Mouse (Mus musculus) layer of hippocampus, postnatal 14 days (tissue): ENCODE data around the gene Hspb7. TPM values are rescaled to one million over a fixed set of nuclear protein-coding genes. Genes with fewer than 3 reads are reported as not detected.
A peak's percentile ranks its signal among the peaks of the same experiment; 100 is the strongest.

Experiments used
- DNase-seq, 2 experiments: peaks; one replicate each; pipeline ENCODE4 v3.0.0; 2021 to 2022; ENCODE audit warnings: low spot score in 2 of 2, mixed read lengths in 1 of 2
- total RNA-seq, 2 experiments: library from RNA; stranded (reverse); gene quantifications; 2 replicates each; pipeline ENCODE4 v1.2.3; 2021

Hspb7 gene
- total RNA-seq, 2 experiments from 2014 or later, result 0.23 TPM; not detected in 1

GRCm38 (mm10) chr4:141419398-141420191 is 984 bp upstream of the Hspb7 start:
- no peak for DNase-seq

- DNase-seq, result no peak
Measured at GRCm38 (mm10) chr4:141420886-141421285, 307 bp downstream of the Hspb7 start.

- DNase-seq, result no peak
Measured at GRCm38 (mm10) chr4:141421423-141421822, 844 bp downstream of the Hspb7 start.

- no peak for DNase-seq
Measured at GRCm38 (mm10) chr4:141422841-141423240, 2.3 kb downstream of the Hspb7 start.

DNA sequence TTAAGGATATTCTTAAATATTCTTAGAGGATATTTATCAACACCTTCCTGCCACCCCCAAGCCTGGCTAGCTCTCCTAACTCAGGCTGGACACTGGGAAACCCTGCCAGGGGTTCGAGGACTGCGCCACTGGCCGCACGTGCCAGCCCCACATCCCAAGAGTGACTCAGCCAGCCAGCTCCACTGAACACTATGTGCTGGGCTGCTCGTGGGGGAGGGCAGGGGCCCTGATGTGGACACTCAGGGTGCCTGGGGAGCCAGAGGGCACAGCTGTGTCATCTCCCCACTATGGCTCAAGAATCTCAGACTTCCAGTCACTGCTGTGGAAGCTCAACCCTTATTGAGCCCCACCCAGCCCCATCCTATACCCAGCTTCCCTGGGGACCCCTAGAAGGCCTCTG is 2.7 kb downstream of the Hspb7 start:
- DNase-seq, result no peak

DNA sequence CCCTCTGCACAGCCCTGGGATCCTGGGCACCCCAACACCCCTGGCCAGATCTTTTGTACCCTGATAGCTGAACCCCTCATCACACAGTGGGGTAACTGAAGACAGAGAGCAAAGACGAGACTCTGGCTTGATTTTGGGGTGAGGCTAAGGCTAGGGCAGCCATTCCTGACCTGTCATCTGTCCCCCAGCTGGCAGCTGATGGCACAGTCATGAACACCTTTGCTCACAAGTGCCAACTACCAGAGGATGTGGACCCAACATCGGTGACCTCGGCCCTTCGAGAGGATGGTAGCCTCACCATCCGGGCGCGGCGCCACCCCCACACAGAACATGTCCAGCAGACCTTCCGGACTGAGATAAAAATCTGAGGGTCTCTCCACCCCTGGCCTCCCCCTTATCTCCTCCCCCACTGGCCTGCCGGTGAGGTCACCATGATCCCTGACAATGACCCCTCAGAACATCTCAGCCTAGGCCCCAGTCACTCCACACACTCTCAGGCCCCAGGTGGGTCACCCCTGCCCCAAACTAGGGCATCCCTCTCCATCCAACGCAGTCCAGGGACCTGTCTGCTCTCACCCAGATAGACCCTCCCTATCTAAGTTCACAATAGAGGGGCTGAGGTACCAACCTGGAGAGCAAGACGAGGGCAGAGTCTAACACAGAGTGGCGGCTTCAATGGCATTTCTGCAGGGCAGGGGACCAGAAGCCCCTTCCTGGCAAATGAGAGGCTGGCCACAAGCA is 3.3 kb downstream of the Hspb7 start:
- no peak for DNase-seq

- peak; percentile 53 to 71 for DNase-seq
Measured at GRCm38 (mm10) chr4:141425484-141426479, 5.2 kb downstream of the Hspb7 start.

DNA sequence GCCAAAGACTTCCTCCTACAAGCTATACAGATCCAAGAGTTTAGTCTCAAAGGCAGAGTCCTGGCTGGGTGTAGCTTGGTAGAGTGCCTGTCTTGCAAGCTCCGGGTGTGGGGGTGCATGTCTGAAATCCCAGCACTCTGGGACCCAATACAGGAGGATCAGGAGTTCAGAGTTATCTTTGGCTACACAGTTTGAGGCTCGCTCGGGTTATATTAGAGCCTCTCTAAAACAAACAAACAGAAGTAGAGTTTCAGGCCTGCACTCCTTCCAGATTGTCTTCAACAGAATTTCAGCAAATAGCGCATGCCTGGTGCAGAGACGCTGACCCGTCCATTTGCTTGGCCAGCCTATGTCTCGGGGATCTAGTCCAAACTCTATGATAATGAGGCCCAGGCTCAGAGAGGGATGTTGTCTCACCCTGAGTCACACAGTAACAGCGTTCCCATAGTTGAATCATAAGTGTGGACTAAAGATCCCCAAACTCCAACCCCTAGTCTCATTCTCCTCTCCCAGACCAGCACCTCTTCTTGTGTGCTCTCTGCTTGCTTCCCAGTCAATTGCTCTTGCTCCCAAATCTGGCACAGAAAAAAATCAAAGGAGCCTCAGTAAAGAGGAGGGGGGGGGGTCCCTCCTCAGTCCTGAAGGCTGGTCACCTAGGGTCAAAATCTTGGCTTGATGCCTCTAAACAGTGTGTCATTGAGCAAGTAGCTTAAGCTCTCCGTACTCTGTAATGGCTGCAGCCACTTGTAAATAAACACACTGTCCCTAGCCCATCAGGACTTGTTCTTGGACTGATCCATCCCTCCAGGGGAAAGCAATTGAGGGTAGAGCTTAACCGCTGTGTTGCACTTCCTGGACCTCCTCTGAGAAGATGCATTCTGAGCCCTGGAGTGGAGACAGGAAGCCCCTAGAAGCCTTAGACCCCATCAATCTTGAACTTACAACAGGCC is 6.5 kb downstream of the Hspb7 start:
- DNase-seq, result peak in 1 of 2 experiments; percentile 24

GRCm38 (mm10) chr4:141427921-141428320 is 7.3 kb downstream of the Hspb7 start:
- DNase-seq, result no peak

- DNase-seq, result no peak
Measured at GRCm38 (mm10) chr4:141429381-141429780, 8.8 kb downstream of the Hspb7 start.

- no peak for DNase-seq
Measured at GRCm38 (mm10) chr4:141429847-141430246, 9.3 kb downstream of the Hspb7 start.

DNA sequence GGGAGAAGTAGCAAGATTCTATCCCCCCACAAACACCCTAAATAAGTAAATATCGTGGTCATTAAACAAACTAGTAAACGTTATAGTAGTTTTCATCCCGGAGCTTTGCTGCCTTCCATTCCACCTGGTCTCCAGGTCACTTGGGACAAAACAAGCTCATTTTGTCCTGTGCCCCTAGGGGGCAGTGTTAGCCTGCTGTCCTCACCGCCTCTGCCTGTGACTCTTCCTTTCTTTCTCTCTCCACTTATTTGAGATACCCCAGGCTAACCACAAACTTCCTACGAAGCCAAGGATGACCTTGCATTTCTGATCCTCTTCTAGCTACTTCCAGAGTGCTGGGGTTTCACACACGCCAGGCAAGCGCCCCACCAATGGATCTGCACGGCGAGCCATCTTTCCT is 10.4 kb downstream of the Hspb7 start:
- DNase-seq, result peak in 1 of 2 experiments; percentile 55

GRCm38 (mm10) chr4:141432666-141433065 is 12.1 kb downstream of the Hspb7 start:
- DNase-seq, result no peak

DNA sequence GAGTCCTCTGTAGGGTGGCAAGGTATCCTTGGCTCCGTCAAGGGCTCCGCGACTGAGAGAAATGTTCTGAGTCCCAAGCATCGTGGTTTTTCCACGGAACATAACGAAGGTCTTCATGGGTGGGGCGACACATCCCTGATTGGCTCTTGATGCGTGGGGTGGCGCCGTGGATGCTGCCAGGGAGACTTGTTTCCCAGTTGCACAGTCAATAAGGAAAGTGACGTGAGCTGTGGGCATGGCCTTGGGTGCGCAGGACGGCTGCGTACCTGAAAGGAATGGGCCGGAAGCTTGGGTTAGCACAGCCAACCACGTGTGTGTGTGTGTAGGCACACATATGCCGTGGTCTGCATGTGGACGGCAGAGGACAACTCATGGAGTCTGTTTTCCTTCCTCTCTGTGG is 12.6 kb downstream of the Hspb7 start:
- DNase-seq, result no peak

- no peak for DNase-seq
Measured at GRCm38 (mm10) chr4:141435974-141436373, 15.4 kb downstream of the Hspb7 start, which contains the start of gene Srarp. Gene Srarp (minus strand): TSS chr4:141436105.

GRCm38 (mm10) chr4:141439083-141439803 is 18.7 kb downstream of the Hspb7 start:
- no peak for DNase-seq

DNA sequence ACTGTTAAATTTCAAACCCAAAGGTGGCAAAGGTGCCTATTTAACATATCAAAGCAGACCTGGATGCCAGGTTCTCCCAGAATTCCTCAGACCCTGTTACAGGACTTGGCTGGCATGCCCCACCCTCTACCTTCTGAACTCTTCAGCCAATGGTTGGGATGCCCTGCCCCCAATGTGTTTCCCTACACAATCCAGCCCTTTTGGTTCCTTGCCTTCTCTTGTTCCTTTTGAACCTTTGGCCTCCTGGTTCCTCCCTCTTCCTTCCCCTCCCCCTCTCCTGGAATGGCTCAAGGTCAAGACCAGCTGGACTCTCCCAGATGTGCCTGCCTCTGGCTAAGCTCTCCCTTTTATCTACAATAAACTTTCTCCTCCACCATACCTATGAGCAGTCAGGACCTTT is 20.3 kb downstream of the Hspb7 start:
- DNase-seq, result no peak

DNA sequence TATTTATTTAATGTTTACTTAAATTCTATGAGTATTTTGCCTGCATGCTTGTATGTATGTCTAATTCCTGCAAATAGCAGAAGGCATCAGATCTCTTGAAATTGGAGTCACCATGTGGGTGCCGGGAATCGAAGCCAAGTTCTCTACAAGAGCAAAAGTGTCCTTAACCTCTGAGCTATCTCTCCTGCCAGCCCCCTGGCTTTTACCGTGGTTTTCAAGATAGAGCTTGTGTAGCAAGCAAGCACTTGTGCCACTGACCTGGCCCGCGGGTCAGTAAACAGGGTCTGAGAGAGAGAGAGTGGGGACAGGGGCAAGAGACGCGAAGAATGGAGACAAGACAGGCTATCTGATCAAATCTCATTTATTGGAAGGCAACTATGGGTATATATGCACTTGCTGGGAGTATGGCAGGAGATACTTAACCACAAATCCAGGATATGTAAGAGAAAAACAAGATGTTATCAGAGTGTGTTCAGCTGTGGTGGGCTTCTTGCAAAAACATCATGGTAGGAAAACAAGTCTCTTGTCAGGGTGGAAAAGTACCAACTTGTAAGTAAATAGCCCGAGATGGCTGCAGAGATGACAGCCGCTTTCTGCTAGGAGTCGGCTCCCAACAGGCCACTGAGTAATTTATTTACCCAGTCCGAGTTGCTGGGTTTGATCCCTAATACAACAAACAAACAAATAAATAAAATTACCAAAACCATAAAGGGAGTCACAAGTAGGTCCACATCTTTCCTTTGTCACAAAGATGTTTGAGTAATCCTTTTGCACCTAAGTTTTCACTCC is 23.3 kb downstream of the Hspb7 start:
- no peak for DNase-seq
